Mouse (Mus musculus): ENCODE measurements around the gene Ell. TPM values are rescaled to one million over a fixed set of nuclear protein-coding genes. Genes with fewer than 3 reads are reported as not detected.
"Not testable (repeated sequence)": the region's sequence is repeated elsewhere in the genome, so short reads cannot be mapped to it uniquely, and the experiment has no call there.

Ell gene
- total RNA-seq, 2 experiments from 2014 or later, result 20.3 to 23.5 TPM

DNA sequence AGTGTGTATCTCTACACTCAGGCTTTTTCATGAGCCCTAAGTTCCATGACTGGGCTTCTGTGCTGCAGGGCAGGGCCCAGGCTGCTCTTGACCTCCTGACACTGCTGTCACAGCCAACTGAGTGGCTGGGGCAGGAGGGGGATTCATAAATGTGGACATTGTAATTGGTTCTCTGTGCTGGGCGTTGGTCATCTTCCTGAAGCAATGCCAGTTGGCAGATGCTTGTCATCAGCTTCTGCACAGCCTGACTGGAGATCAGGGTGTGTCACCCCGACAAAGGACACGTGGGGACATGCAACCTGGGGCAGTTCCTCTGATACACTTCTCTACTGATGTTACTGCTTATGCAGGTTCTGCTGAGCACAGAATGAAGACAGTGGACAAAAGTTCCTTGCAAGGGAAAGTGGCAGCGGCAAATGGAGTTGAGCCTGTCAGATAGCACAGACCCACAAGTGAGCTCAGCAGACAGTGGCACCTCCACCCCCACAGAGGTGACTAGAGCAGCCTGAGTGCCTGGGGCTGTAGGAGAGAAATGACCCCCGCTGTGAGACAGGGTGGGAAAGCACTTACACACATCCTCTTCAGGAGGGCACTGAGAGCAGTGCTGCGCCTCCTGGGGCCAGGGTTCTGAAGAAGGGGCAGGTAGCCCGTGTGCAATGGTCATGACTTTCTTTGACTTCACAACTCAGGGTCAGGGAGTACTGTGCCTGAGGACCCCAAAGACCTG is 22.7 kb downstream of the Ell start:
- no peak for DNase-seq (ENCODE audit: extremely low spot score in 1 of 2, low spot score in 1 of 2)

DNA sequence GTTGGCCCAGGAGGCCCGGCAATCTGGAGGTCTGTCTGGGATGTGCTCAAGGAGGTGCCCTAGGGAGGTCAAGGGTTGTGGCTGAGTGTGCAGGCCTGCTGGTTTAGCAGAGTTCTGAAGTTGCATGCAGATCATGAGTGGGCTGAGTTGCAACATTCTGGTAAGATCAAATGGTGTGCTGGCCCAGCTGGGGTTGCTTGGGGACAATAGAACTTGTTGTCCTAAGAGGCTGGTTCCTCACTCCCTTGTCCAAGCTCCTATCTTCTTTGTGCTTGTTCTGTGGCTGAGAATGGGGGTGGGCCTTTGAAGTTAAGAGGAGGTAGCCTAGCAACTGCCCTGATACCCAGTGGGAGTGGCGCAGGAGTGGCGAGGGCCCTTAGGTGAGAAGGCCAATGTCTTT is 23.5 kb downstream of the Ell start:
- DNase-seq (ENCODE audit: extremely low spot score in 1 of 2, low spot score in 1 of 2), result no peak

DNA sequence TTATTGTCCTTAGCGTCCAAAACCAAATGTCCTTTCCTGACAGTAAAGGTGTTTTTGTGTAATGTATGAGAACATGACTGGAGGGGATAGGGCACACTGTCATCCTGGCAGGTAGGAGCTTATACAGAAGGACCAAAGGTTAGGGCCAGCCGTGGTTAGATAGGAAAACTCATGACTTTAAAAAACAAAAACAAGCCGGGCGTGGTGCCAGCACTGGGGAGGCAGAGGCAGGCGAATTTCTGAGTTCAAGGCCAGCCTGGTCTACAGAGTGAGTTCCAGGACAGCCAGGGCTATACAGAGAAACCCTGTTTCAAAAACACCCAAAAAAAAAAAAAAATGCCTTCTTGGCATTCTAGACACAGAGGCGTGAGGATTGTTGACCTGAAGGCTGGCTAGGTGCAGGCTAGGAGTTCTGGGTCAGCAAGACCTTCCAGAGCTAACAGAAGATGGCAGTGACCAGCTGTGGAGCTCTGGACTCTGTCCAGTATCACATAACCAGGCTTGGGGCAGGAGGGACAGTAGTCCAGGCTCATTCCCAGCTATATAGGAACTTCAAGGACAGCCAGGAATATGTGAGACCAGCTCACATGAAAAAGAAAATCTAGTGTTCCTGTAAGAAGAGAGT is 24.6 kb downstream of the Ell start:
- no peak for DNase-seq (ENCODE audit: extremely low spot score in 1 of 2, low spot score in 1 of 2)

DNA sequence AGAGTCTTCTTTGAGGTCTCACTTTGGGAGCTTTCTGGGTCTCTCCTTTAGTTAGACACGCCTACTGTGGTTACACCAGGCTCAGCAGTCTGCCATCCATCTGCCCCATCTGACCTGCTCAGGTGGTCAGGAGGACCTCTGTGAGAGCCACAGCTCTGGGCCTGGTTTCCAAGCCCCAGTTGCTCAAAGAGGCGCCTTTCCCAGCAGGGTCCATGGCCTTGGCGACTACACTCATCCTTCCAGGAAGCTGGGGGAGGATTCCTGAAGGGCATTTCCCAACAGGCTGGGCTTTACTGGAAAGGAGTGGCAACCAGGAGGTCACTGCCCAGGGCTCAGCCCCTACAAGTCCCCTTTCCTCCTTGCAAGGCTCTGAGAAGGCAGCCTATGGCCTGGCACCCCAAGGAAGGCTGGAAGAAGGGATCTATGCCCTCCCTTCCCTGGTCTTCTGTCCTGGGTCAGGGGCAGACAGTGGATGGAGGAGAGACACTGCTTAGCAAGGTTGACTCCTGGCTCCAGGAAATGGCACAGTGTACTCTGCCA is 25.5 kb downstream of the Ell start:
- no peak for DNase-seq (ENCODE audit: extremely low spot score in 1 of 2, low spot score in 1 of 2)

DNA sequence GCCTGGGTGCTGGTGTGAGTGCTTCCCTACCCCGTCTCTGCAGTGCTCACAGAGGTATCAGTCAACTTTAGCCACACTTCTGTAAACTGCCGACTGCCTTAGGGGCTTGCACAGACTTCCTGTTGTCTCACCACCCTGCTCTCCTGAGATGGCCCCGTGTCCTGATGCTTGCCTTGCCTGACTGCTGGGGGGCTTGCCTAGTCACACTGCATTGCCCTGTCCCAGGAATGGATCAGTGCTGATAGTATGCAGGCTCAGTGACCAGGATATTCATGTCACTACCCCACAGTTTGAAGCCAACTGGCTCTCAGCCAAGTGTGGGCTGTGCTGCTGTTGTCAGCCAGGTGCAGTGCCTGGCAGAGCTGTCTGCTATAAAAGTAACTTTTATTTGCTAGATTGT is 26.3 kb downstream of the Ell start:
- DNase-seq (ENCODE audit: extremely low spot score in 1 of 2, low spot score in 1 of 2), result no peak

DNA sequence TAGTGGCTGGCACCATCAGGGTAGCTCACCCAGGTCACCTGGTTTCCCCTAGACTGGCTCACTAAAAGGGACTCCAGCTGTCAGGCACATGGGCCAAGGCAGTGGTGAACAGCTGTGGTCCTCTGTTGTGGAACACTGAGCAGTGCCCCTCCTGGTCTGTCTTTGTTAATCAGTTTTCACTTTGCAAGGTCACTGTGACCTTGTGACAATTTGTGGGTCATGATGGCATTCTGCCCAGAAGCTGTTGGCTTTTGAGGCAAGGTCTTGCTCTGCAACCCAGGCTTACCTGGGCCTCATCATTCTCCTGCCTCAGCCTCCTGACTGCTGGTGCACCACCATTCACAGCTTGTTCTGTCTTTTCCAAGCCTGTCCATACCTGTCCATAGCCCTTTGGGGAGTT is 31.1 kb downstream of the Ell start:
- no peak for DNase-seq (ENCODE audit: extremely low spot score in 1 of 2, low spot score in 1 of 2)

DNA sequence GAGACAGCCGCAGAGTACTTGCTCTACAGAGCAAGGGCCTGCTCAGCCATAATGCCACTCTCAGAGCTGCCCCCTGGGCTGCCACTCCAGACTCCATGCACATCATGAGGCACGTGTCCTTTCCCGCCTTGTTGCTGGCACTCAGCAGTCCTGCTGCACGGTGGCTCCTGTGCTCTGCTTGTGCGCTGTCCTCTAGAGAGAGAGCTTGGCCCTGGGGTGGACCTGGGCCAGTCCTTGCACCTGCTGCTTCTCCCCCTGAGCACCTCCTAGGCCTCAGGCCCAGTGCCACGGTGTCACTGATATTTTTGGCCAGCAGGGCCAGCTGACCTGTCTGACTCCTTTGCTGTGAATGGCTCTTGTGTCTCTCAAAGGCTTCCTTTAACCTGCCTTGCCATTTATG is 31.7 kb downstream of the Ell start:
- DNase-seq (ENCODE audit: extremely low spot score in 1 of 2, low spot score in 1 of 2), result no peak

DNA sequence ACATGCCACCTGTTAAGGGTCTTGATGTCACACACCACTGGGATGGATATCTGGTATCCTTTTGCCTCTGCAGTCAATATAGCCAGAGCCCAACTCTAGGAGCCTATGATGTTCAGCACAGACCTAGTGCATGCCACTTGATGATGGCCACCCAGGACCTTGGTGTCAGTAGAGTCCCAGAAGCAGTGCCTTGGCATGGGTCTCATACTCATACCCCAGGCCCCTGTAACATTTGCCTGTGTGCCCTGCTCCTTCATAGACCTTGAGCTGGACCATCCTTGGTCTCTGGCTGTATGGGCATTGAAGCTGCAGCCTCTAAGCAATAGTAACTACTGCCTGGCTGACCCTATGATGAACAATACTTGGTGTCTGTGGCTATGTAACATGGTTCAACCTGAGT is 35.0 kb downstream of the Ell start:
- DNase-seq (ENCODE audit: extremely low spot score in 1 of 2, low spot score in 1 of 2), result no peak

DNA sequence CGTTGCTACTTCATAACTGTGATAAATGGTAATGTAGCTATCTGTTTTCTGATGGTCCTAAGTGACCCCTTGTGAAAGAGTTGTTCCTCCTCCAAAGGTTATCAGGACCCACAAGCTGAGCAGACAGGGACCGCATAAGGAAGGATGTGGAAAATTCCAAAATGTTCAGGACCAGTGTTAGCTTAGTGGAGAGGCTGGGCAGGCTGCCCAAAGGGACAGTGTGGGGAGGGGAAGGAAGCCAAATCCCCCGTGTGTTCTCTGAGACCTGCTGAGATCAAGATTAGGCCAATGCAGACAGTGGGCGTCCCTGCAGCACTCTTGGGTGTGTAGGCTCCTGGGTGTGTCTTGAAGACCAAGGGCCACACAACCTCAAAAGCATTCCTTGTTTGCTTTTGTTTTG is 35.7 kb downstream of the Ell start:
- no peak for DNase-seq (ENCODE audit: extremely low spot score in 1 of 2, low spot score in 1 of 2)

DNA sequence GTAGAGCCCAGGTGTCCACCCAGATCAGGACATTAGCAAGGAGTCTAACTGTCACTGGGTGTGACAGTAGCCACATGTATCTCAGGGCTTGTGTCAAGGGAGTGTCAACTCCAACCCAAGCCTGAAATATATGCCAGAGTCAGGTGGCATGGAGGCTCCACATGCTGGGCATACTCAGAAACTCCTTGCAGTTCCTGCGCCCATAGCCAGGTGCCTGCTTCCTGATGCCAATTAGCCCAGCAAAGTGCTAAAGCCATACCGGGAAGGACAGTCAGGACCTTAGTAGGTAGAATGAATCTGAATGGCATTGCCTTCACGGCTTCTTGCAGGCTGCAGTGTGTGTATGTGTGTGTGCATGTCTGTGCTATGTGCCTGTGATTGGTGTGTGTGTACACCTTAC is 38.0 kb downstream of the Ell start:
- no peak for DNase-seq (ENCODE audit: extremely low spot score in 1 of 2, low spot score in 1 of 2)

DNA sequence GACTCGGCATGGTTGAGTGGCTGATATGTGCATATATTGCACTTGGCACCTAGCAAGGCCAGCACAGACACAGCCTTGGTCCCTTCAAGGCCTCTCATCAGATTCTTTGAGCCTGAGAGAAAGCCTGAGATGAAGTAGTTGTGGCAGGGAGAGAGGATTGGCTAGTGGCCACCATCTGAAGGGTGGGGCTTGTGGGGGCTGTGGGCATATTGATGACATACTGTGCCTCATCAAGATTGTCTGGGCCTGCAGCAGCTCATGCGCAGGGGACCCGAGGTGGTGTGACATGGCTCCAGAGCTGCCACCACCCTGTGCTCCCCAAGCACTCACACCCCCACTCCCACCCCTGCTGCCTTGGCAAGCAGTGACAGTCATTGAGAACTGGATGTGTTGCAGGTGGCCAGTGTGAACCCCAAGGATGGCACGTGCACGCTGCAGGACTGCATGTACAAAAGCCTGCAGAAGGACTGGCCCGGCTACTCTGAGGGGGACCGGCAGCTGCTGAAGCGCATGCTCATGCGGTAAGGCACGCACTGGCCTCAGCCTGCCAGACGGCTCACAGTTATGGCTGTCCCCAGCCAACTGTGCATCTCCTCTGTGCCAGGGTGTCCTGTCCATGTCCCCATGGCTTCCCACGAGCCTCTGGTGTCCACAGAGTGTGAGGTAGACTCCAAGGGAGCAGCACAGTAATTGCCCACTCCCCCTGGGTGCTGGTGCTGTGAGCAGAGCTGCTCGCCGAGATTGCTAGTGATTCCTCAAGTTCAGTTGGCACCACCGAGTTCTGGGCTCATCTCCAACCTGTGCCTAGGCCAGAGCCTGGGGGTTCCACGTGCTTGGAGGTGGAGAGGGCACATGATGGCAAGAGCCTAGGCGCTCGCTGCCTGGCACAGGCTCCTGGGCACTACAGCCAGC is 44.5 kb downstream of the Ell start:
- no peak for DNase-seq (ENCODE audit: extremely low spot score in 1 of 2, low spot score in 1 of 2)

DNA sequence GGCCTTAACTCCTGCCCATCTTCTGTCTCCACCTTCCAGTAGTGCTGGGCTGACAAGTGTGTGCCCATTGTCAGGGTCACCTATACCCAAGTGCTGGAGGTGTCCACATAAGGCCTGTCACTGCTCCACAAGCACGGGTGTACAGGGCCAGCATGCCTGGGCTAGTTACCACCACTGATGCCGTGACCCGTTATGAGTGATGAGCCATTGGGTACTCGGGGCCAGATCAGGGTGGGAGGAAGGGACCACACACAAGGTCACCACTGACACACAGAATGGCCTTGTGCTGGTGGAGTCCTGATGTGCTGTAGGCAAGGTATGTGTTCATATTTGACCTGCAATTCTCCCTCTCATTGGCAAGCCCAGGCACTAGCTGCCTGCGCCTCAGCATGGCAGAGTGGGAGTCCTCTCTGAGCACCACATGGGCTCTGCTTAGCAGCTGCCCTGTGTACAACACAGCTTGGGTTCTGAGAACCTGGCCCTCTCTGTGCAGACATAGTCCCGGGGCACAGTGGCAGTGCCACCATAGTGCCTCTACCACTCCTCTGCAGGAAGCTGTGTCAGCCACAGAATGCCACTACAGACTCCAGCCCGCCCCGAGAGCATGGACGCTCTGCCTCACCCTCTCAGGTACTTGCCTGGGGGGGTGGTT is 45.5 kb downstream of the Ell start:
- DNase-seq (ENCODE audit: extremely low spot score in 1 of 2, low spot score in 1 of 2), result no peak

DNA sequence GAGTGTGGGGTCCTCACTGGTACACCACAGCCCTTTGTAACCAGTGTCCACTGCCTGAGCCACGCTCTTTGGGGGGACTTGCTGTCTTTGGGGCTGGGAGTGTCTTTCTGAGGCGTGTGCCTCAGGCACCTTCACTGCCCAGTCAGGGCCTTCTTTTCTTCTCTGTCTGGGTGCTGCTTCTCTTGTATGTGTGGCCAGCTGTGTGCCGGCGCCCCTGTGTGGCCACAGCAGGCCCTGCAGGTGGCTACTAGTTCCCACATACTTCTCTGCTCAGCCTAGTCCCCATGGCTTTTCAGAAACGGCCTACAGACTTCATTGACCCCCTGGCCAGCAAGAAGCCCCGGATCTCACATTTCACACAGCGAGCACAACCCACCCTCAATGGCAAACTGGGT is 46.0 kb downstream of the Ell start:
- no peak for DNase-seq (ENCODE audit: extremely low spot score in 1 of 2, low spot score in 1 of 2)

DNA sequence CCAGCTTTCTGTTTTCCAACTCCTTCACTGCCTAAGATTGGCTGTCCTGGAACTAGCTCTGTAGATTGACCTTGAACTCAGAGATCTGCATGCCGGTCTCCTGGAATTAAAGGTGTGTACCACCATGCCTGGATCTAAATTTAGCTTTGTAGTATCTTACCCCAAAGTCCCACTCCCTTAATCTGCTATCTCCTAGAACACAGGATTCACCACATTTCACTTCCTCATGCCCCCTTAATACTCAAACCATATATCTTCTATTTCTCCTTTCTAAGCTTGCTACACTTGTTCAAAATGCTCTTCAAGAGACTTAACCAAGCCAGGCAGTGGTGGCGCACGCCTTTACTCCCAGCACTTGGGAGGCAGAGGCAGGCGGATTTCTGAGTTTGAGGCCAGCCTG is 48.7 kb downstream of the Ell start:
- DNase-seq (ENCODE audit: extremely low spot score in 1 of 2, low spot score in 1 of 2), result not testable (repeated sequence)

DNA sequence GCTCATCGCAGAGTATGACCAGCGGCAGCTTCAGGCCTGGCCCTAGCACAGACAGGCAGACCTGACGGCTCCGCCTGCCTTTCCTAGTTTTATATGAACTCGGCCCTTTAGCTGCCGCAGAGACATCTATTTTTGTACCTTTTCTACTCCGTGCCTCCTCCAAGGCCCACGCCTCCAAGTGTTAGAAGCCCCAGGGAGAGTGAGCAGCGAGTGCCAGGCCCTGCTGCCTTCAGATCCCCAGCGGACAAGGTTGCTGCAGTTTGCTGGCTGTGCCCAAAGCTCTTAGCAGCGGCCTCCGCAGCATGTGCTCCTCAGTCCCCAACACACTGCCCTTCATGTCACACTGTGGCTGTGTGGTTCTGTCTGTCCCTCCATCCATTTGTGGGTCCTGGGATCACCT is 52.3 kb downstream of the Ell start:
- DNase-seq (ENCODE audit: extremely low spot score in 1 of 2, low spot score in 1 of 2), result no peak

DNA sequence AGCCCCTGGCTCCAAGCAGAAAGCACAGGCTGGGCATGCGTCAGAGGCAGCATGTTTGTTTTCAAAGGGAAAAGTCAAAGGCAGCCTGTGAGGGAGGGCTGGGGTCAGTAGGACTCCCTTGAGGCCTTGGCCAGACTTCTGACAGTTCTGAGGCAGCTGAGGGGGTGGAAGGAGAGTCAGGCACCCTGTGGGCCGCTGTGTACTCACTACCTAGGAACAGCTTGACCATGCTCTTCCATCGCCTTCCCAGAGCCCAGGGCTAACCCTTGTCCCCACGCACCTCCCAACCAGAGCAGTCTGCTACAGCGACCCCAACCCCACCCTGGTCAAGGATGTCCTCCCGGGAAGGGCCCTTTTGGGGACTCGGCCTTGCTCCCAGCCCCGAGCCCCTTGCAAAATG is 53.9 kb downstream of the Ell start:
- no peak for DNase-seq (ENCODE audit: extremely low spot score in 1 of 2, low spot score in 1 of 2)

DNA sequence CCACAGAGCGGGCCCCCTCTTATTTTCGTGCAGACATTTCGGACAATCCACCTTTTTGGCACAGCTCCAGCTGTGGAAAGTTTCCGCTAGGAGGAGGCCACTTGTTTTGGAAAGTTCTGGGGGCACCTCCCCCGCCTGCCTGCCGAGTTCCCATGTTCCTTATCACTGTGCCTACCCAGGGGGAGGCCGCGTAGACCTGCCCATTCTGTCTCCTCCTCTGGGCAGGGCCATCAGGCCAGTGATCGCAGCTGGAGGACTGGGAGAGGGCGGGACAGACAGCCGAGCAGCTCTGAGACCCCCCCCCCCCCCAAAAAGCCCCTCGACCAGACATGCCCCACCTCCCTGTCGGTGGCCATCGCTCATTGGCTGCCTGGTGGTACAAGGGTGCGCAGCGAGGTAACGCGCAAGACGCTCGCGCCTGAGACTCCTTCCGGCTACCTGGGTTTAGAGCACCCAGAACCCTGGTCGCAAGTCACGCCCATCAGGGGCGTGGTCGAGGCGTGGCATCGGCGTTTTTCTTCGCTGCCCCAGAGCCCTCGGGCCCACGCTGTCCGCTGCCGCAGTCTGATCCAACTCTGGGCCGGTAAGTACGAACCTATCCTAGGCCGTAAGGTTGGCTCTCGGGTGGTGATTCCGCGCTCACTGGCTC is 54.8 kb downstream of the Ell start, which contains the start of gene Isyna1:
Isyna1 (plus strand) TSS at position 413 of the 649 bp plus-strand sequence.
- DNase-seq (ENCODE audit: extremely low spot score in 1 of 2, low spot score in 1 of 2), result peak in 1 of 2 experiments; percentile 49

DNA sequence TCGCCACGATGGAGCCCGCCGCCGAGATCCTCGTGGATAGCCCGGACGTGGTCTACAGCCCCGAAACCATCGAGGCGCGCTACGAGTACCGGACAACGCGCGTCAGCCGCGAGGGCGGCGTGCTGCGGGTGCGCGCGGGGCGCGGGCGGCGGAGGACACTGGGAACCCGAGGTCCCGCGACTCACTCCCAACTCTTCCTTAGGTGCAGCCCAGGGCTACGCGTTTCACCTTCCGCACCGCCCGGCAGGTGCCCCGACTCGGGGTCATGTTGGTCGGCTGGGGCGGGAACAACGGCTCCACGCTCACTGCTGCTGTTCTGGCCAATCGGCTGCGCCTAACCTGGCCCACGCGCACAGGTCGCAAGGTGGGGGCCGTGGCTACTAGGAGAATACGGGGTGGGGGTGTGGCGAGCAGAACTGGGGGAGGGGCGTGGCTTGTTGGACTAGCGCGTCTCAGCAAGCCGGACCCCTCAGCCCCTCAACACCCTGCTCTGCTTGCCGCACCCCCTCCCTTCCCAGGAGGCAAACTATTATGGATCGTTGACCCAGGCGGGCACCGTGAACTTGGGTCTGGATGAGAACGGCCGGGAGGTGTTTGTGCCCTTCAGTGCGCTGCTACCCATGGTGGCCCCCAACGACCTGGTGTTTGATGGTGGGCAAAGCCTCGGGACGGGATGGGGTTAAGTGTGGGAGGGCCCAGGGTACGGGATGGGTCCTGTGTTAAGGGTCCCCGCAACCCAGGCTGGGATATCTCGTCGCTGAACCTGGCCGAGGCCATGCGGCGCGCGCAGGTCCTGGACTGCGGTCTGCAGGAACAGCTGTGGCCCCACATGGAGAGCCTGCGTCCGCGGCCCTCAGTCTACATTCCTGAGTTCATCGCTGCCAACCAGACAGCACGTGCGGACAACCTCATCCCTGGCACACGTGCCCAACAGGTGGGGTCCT is 55.6 kb downstream of the Ell start:
- DNase-seq (ENCODE audit: extremely low spot score in 1 of 2, low spot score in 1 of 2), result no peak

DNA sequence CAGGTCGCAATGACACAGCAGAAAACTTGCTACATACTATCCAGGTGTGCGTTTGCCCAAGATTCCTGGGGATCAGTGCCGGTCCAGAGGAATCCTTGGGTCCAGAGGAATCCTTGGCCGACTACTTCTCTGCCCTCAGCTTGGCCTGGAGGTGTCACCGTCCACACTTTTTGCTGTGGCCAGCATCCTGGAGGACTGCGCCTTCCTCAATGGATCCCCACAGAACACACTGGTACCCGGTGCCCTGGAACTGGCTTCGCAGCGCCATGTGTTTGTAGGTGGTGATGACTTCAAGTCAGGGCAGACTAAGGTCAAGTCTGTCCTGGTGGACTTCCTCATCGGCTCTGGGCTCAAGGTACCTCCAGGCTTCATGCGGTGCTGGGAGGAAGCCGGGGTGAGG is 56.6 kb downstream of the Ell start:
- no peak for DNase-seq (ENCODE audit: extremely low spot score in 1 of 2, low spot score in 1 of 2)
